Mouse (Mus musculus) midbrain, embryonic 10.5 days (tissue): Measurements from ENCODE around the gene Cela2a. TPM values are rescaled to one million over a fixed set of nuclear protein-coding genes. Genes with fewer than 3 reads are reported as not detected.

Experiments
- DNase-seq: peaks from one replicate; pipeline ENCODE4 v3.0.0-alpha.2; 2017; ENCODE audit warnings: low spot score
- H3K27ac ChIP-seq: fragments of 300-500 bp; sonication (generic); replicated peaks from 2 replicates; pipeline ENCODE4 v1.5.1; 2016; ENCODE audit warnings: mild to moderate bottlenecking
- H3K27me3 ChIP-seq: fragments of 300-500 bp; sonication (generic); 2 replicates; pipeline ENCODE4 v1.6.1; 2016; ENCODE audit warnings: low read depth, mild to moderate bottlenecking; ENCODE audit not compliant: poor library complexity, severe bottlenecking
- H3K36me3 ChIP-seq: fragments of 300-500 bp; sonication (generic); 2 replicates; pipeline ENCODE4 v1.6.1; 2016; ENCODE audit warnings: mild to moderate bottlenecking, moderate library complexity
- H3K4me1 ChIP-seq: fragments of 300-500 bp; sonication (generic); 2 replicates; pipeline ENCODE4 v1.6.1; 2016
- H3K4me3 ChIP-seq: fragments of 300-500 bp; sonication (generic); 2 replicates; pipeline ENCODE4 v1.5.1; 2016; ENCODE audit warnings: mild to moderate bottlenecking, moderate library complexity
- H3K9me3 ChIP-seq: fragments of 300-500 bp; sonication (generic); replicated peaks from 2 replicates; pipeline ENCODE4 v1.6.1; 2016; ENCODE audit warnings: mild to moderate bottlenecking
- WGBS: fragments of 180-500 bp; shearing (Covaris S2); methylation state at CpG from one replicate; pipeline ENCODE4 v1.1.7; 2016; 5-methylcytosine and 5-hydroxymethylcytosine counted together
- polyA plus RNA-seq: library from polyadenylated mRNA; unstranded; fragments of >200 nt; fragmentation: Nextera tagmentation; extraction: Ambion mirVana; gene quantifications from 2 replicates; pipeline ENCODE4 v1.2.1, GENCODE M21; 2016

Cela2a gene
- polyA plus RNA-seq, 1 experiment from 2014 or later = not detected

- no peak for DNase-seq
- 78% methylated on average over 5 of the region's 5 CpGs for WGBS
Observed at GRCm38 (mm10) chr4:141834536-141835095, 8.7 kb upstream of the Cela2a start.

GRCm38 (mm10) chr4:141833911-141834310, 8.0 kb upstream of the Cela2a start:
- Histone ChIP-seq H3K4me3 (no peak overlapping the region), H3K36me3 (no peaks in the 10 kb centered on the region), H3K27me3 (no peaks in the 10 kb centered on the region), H3K4me1 (peaks cover 5% of the 10 kb centered on the region; the same call in 1 of the 2 replicates), H3K27ac (no peak overlapping the region), H3K9me3 (no peaks in the 10 kb centered on the region)
- 74% methylated on average over 1 of the region's 1 CpGs for WGBS
- no peak for DNase-seq

More at GRCm38 (mm10) chr4:141834536-141835095, 8.7 kb upstream of the Cela2a start:
- Histone ChIP-seq H3K9me3 (no peaks in the 10 kb centered on the region), H3K27ac (no peak overlapping the region), H3K36me3 (no peaks in the 10 kb centered on the region), H3K27me3 (no peaks in the 10 kb centered on the region), H3K4me1 (peaks cover 5% of the 10 kb centered on the region; the same call in 1 of the 2 replicates), H3K4me3 (no peak overlapping the region)

GRCm38 (mm10) chr4:141831361-141831760, 5.4 kb upstream of the Cela2a start:
- no peak for DNase-seq
- WGBS = 81% methylated on average over 7 of the region's 7 CpGs

GRCm38 (mm10) chr4:141830381-141830780, 4.4 kb upstream of the Cela2a start:
- WGBS = 57% methylated on average over 11 of the region's 11 CpGs

More at GRCm38 (mm10) chr4:141831361-141831760, 5.4 kb upstream of the Cela2a start:
- Histone ChIP-seq H3K27ac (no peak overlapping the region), H3K9me3 (no peaks in the 10 kb centered on the region), H3K27me3 (no peaks in the 10 kb centered on the region), H3K36me3 (no peaks in the 10 kb centered on the region), H3K4me3 (no peak overlapping the region), H3K4me1 (peaks cover 5% of the 10 kb centered on the region; the same call in 1 of the 2 replicates)

GRCm38 (mm10) chr4:141828177-141828576, 2.2 kb upstream of the Cela2a start:
- Histone ChIP-seq H3K4me3 (no peak overlapping the region), H3K27me3 (no peaks in the 10 kb centered on the region), H3K9me3 (no peaks in the 10 kb centered on the region), H3K36me3 (no peaks in the 10 kb centered on the region), H3K27ac (no peak overlapping the region), H3K4me1 (peaks cover 5% of the 10 kb centered on the region; the same call in 1 of the 2 replicates)
- DNase-seq = no peak
- 82% methylated on average over 4 of the region's 4 CpGs for WGBS

More at GRCm38 (mm10) chr4:141830381-141830780, 4.4 kb upstream of the Cela2a start:
- H3K4me3 ChIP-seq = no peak overlapping the region
- H3K4me1 ChIP-seq = peaks cover 5% of the 10 kb centered on the region; the same call in 1 of the 2 replicates
- H3K27me3 ChIP-seq = no peaks in the 10 kb centered on the region
- H3K9me3 ChIP-seq = no peaks in the 10 kb centered on the region
- H3K27ac ChIP-seq = no peak overlapping the region
- H3K36me3 ChIP-seq = no peaks in the 10 kb centered on the region
- no peak for DNase-seq

- no peak for DNase-seq
- no peaks in the 10 kb centered on the region for H3K27me3 ChIP-seq
- H3K4me3 ChIP-seq = no peak overlapping the region
- no peaks in the 10 kb centered on the region for H3K36me3 ChIP-seq
- WGBS = 88% methylated on average over 2 of the region's 2 CpGs
- H3K4me1 ChIP-seq = peaks cover 5% of the 10 kb centered on the region; the same call in 1 of the 2 replicates
- H3K9me3 ChIP-seq = no peaks in the 10 kb centered on the region
- H3K27ac ChIP-seq = no peak overlapping the region
Observed at GRCm38 (mm10) chr4:141827401-141827800, 1.4 kb upstream of the Cela2a start.

- Histone ChIP-seq H3K4me1 (no peaks in the 10 kb centered on the region; the same call in 1 of the 2 replicates), H3K27me3 (no peaks in the 10 kb centered on the region), H3K27ac (no peak overlapping the region), H3K9me3 (no peaks in the 10 kb centered on the region), H3K4me3 (no peak overlapping the region), H3K36me3 (no peaks in the 10 kb centered on the region)
- 68% methylated on average over 3 of the region's 3 CpGs for WGBS
- no peak for DNase-seq
Observed at GRCm38 (mm10) chr4:141822979-141823378, 3.0 kb downstream of the Cela2a start.

GRCm38 (mm10) chr4:141822089-141822488, 3.9 kb downstream of the Cela2a start:
- Histone ChIP-seq H3K4me3 (no peak overlapping the region), H3K27me3 (no peaks in the 10 kb centered on the region), H3K4me1 (peaks cover 8% of the 10 kb centered on the region), H3K9me3 (no peaks in the 10 kb centered on the region), H3K36me3 (no peaks in the 10 kb centered on the region), H3K27ac (no peak overlapping the region)
- WGBS = 79% methylated on average over 10 of the region's 10 CpGs
- DNase-seq = no peak

GRCm38 (mm10) chr4:141821178-141821577, 4.8 kb downstream of the Cela2a start:
- WGBS = 82% methylated on average over 3 of the region's 3 CpGs

GRCm38 (mm10) chr4:141819316-141819715, 6.6 kb downstream of the Cela2a start:
- no peak overlapping the region for H3K27ac ChIP-seq
- no peak overlapping the region for H3K4me3 ChIP-seq
- peaks cover 17% of the 10 kb centered on the region for H3K36me3 ChIP-seq
- WGBS = 94% methylated on average over 7 of the region's 7 CpGs
- no peaks in the 10 kb centered on the region for H3K9me3 ChIP-seq
- DNase-seq = no peak
- H3K4me1 ChIP-seq = peaks cover 16% of the 10 kb centered on the region
- no peaks in the 10 kb centered on the region for H3K27me3 ChIP-seq

More at GRCm38 (mm10) chr4:141821178-141821577, 4.8 kb downstream of the Cela2a start:
- Histone ChIP-seq H3K36me3 (no peaks in the 10 kb centered on the region), H3K4me3 (no peak overlapping the region), H3K9me3 (no peaks in the 10 kb centered on the region), H3K27me3 (no peaks in the 10 kb centered on the region), H3K27ac (no peak overlapping the region), H3K4me1 (peaks cover 13% of the 10 kb centered on the region)
- no peak for DNase-seq

- DNase-seq = no peak
- no peaks in the 10 kb centered on the region for H3K9me3 ChIP-seq
- no peak overlapping the region for H3K27ac ChIP-seq
- peaks cover 16% of the 10 kb centered on the region for H3K4me1 ChIP-seq
- WGBS = 91% methylated on average over 13 of the region's 13 CpGs
- no peaks in the 10 kb centered on the region for H3K27me3 ChIP-seq
- no peak overlapping the region for H3K4me3 ChIP-seq
- peaks cover 21% of the 10 kb centered on the region for H3K36me3 ChIP-seq
Observed at GRCm38 (mm10) chr4:141818861-141819260, 7.1 kb downstream of the Cela2a start.

- no peak overlapping the region for H3K4me3 ChIP-seq
- H3K27ac ChIP-seq = no peak overlapping the region
- H3K27me3 ChIP-seq = no peaks in the 10 kb centered on the region
- H3K9me3 ChIP-seq = no peaks in the 10 kb centered on the region
- WGBS = 55% methylated on average over 10 of the region's 10 CpGs
- H3K4me1 ChIP-seq = peaks cover 16% of the 10 kb centered on the region
- DNase-seq = no peak
- peaks cover 33% of the 10 kb centered on the region for H3K36me3 ChIP-seq
Observed at GRCm38 (mm10) chr4:141817706-141818105, 8.3 kb downstream of the Cela2a start.

GRCm38 (mm10) chr4:141816776-141817655, 8.9 kb downstream of the Cela2a start:
- peak overlapping the region; percentile 70 for H3K27ac ChIP-seq

More at GRCm38 (mm10) chr4:141816776-141817655, 8.9 kb downstream of the Cela2a start:
- Histone ChIP-seq H3K36me3 (peaks cover 40% of the 10 kb centered on the region), H3K27me3 (no peaks in the 10 kb centered on the region), H3K4me1 (peaks cover 16% of the 10 kb centered on the region), H3K9me3 (no peaks in the 10 kb centered on the region), H3K4me3 (no peak overlapping the region)
- DNase-seq = no peak
- WGBS = 68% methylated on average over 14 of the region's 14 CpGs
